Mouse (Mus musculus): ENCODE results near the gene Gm6460.
"Not testable (repeated sequence)": the region's sequence is repeated elsewhere in the genome, so short reads cannot be mapped to it uniquely, and the experiment has no call there.

Gm6460 gene

DNA sequence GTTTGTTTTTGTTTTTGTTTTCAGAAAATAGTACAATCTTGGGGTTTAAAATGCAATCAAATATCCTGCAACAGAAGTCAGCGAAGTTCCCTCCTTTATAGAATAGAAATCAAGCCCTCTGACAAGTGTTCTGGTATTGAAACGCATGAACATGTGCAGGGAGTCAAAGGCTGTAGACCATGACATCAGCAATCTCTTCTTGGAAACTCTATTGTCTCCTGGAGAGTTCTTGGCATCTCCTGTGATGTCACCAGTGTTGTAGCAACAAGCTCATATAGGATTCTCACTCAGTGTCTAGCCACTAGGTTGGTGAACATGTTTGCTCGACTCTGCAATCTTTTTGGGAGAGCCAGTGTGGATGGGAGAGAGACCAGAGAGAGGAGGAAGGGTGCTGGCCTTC lies at the start of gene Gm6460:
Gene Gm6460 (plus strand): TSS at position 301 of the 400 bp plus-strand sequence.
- not testable (repeated sequence) for DNase-seq (ENCODE audit: low spot score)

All from testis, postnatal 10 days (tissue).